Mouse (Mus musculus): ENCODE measurements around the gene Lrguk.

Lrguk gene

DNA sequence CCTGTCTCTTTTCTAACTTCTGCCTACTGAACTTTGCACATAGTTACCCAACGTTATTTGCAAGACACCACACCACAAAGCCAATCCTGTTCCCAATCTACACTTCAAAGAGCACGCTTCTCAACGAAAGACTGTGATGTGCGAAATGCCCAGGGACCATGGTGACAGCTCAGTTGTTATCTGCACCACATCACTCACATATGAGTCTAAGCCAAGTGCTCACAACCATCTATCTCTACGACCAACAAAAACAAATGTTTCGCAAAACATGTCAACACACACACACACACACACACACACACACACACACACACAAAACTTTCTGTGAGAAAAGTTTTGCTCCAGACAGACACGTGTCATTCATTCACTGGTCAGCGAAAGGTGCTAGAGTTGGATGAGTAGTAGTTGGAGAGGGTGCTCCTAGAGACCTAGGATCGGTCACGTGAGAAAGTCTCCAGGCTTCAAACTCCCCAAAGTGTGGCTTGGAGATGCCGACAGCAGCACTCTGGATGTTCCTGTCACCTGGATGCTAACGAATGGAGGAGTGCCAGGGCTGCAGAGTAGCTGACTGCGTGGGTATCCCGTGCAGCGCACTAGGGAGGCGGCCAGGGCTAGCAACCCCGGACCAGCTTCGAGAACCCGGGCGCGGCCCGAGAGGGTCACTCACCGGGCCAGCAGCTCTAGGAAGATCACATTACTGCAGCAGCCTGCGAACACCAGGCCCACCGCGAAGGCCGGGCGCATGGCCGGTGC lies 147.0 kb downstream of the Lrguk start:
- ATAC-seq (ENCODE audit: low TSS enrichment), result peak; percentile 58

GRCm38 (mm10) chr6:34176864-34177247 lies 147.6 kb downstream of the Lrguk start, which contains the start of gene Slc35b4:
Slc35b4 (minus strand) TSS chr6:34177111.
- peak; percentile 99 for ATAC-seq (ENCODE audit: low TSS enrichment)

GRCm38 (mm10) chr6:34179007-34179406 lies 149.8 kb downstream of the Lrguk start:
- ATAC-seq (ENCODE audit: low TSS enrichment), result no peak

DNA sequence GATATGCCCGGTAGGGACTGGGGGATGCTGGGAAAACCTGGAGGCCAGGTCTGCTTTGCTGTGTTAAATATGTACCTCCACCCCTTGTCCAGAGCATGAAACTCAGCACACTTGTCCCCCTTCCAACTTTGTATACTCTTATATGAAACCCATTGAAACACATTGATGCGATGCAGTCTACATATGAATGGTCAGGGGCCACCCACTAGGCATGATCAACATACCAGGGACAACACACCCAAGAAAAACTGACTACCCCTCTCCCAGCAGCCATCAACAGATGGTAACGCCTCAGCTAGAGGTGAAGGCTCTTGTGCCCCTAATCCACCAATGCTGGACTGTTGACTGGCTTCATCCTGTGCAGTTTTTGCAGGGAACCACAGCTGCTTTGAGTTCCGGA lies 150.7 kb downstream of the Lrguk start:
- ATAC-seq (ENCODE audit: low TSS enrichment), result no peak

- no peak for ATAC-seq (ENCODE audit: low TSS enrichment)
Observed at GRCm38 (mm10) chr6:34181961-34182360, 152.7 kb downstream of the Lrguk start.

DNA sequence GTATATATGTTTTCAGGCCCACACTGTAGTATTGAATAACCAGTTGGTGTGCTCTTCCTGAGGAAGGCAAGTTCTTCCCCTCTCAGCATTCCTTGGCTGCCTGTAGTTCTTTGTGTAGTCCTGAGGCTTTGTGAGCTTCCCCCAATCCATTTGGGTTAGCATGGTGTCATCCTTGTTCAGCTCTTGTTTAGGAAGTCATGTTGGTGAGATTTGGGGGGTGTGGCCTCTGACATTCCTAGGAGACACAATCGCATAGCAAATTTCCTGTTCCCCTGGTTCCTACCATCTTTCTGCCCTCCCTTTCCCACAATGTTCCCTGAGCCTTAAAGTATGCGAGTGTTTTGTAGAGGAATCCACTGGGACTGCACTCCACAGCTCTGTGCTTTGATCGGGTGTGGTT lies 154.1 kb downstream of the Lrguk start:
- no peak for ATAC-seq (ENCODE audit: low TSS enrichment)

Data from frontal cortex, adult (tissue).